ENCODE assay signal across 8 mouse cellular contexts in the genomic region with DNA sequence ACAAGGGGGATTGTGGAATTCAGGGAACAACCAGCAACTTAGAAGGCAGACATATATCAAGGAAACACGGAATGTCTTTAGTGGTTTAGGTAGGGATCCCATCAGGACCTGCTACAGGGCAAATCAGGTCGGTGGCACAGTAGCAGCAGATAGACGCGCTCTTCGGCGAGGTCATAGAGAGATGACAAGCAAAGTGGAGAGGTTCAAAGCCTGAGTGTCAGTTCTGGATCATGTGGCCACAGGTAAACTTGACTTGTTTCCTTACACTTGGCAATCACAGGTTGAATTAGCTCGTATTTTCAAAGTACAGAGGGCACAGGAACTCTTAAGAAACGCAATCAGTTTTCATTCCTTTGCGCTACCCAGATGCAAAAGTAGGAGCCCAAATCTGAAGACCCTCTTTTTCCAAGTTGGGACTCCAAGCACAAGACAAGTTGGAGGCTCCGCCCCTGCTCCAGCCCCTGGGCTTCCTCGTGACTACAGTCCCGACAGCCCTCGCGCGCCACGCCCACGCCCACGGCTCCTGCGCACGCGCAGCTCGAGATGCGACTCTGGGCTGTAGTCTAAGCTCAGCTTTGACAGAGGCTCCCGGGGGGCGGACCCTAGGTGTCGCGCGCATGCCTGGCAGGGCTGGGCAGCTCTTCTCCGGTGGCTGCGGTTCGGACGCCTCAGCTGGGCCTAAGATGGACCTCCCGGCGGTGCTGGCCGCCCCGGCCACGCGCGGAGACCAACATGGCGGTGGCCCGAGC. TPM values are rescaled to one million over a fixed set of nuclear protein-coding genes. Genes with fewer than 3 reads are reported as not detected.
DNase-seq lines count a peak whose midpoint lies in the region; ATAC-seq and TF ChIP-seq lines count a peak whose summit lies in the region.

A gene (plus strand): TSS at position 517 of the 749 bp plus-strand sequence.

- in situ Hi-C loops in Patski (cut with MboI; ENCODE audit: low pct_unique_long_range_greater_than_20kb) = loop anchor here (25.0 kb wide), 3 partner anchors 743 to 1407 kb away; a partner anchor contains a TSS

- 5% methylated on average over 41 of the region's 41 CpGs for WGBS in hindbrain, embryonic 13.5 days

- H3K27me3 ChIP-seq in Patski = no peaks in the 10 kb centered on the region
- no peaks in the 10 kb centered on the region for H3K27me3 ChIP-seq in hindbrain, embryonic 13.5 days

- POLR2A ChIA-PET in Patski (lab: Charles Lee) = interaction anchor here (0.7 to 4.8 kb wide), 5 partner anchors 10 to 243 kb away, joined by 3 to 46 read pairs (median 4); no protein-coding TSS in a partner anchor

- H3K4me3 ChIP-seq in hindbrain, embryonic 13.5 days = peak within 1 kb of the TSS; percentile 84

- peak within 1 kb of the TSS; percentile 90 for H3K27ac ChIP-seq in hindbrain, embryonic 13.5 days

- H3K4me2 ChIP-seq in hindbrain, embryonic 13.5 days = peak within 1 kb of the TSS; percentile 98

- peaks cover 30% of the 10 kb centered on the region for H3K4me1 ChIP-seq in hindbrain, embryonic 13.5 days (replicated peaks)

- H3K9me3 ChIP-seq in hindbrain, embryonic 13.5 days = no peaks in the 10 kb centered on the region

- CTCF ChIA-PET in Patski (lab: Charles Lee) = interaction anchor here (1.0 kb wide), 1 partner anchor 8 kb away, joined by 4 read pairs; no protein-coding TSS in a partner anchor

- peaks cover 12% of the 10 kb centered on the region for H3K36me3 ChIP-seq in hindbrain, embryonic 13.5 days

- ATAC-seq in Patski = peak; percentile 91
- peak; percentile 98 for ATAC-seq in hindbrain, embryonic 13.5 days (ENCODE audit: low FRiP score)

- no peak for TF ChIP-seq CTCF in Patski (IDR thresholded peaks at IDR 0.05)

- peak; percentile 73 for DNase-seq in Patski (ENCODE audit: low read depth, low spot score)
- peak; percentile 98 to 99 for DNase-seq in cerebellum, postnatal 14 days
- peak; percentile 98 to 100 for DNase-seq in frontal cortex, postnatal 14 days (ENCODE audit: low spot score in 2 of 2)
- DNase-seq in layer of hippocampus, postnatal 25 days (ENCODE audit: extremely low spot score in 1 of 2, low spot score in 1 of 2) = peak; percentile 99
- DNase-seq in lung, postnatal 25 days (ENCODE audit: low spot score) = peak; percentile 99
- DNase-seq in retina, embryonic 14.5 days (ENCODE audit: low spot score) = peak; percentile 98
- DNase-seq in thymus, postnatal 4 days = peak; percentile 99

- peak within 1 kb of the TSS; percentile 95 for H3K9ac ChIP-seq in hindbrain, embryonic 13.5 days

RNA-seq across cellular contexts. Expression of the gene that starts here (rescaled TPM):
- 39.8 TPM for polyA plus RNA-seq in Patski (2021)
- 10.5 and 11.2 TPM in 2 replicates for polyA plus RNA-seq in hindbrain, embryonic 13.5 days (2015; fragmentation: Nextera tagmentation; extraction: Ambion mirVana)
- 10 to 100 TPM; 28.5 to 31.5 TPM for total RNA-seq in layer of hippocampus, postnatal 25 days (2021)

Comparison
In these comparisons a context has a peak if more than half of its experiments do, and no peak if none do; other contexts are left out.
1. Peak in every context shown above with its lines: DNase-seq, ATAC-seq, H3K4me3 ChIP-seq and H3K27ac ChIP-seq.